Mouse (Mus musculus): ENCODE data around the gene Olfr1288.

Olfr1288 gene

DNA sequence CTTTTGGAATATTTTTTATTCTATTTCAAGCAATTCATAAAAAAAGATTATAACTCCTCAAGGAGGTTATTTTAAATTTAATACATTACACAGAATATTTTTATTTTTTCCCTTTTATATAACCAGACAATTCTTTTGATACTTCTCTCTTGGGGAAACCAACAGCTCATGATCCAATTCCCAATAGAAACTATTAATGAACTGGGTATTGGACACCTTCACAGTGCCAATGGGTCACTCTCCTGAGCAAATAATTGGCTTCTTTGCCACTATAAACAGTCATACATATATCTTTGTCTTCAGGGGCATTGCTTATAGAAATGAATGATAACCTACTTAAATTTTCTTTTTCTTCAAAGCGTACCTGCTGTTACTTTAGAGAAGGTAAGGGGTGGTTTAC is at the start of gene Olfr1288:
Olfr1288 (plus strand) TSS at position 301 of the 400 bp plus-strand sequence.
- in situ Hi-C loops (cut with MboI; ENCODE audit: low sequenced_read_pairs), result no loop called here

- in situ Hi-C loops (cut with MboI; ENCODE audit: low sequenced_read_pairs), result no loop called here
Observed at GRCm38 (mm10) chr2:111448842-111449241, 25.1 kb upstream of the Olfr1288 start, which contains the start of gene Olfr1287. Gene Olfr1287, plus strand, starts transcription at chr2:111449142.

- in situ Hi-C loops (cut with MboI; ENCODE audit: low sequenced_read_pairs), result no loop called here
Observed at GRCm38 (mm10) chr2:111480519-111480918, 6.6 kb downstream of the Olfr1288 start, which contains the start of gene Olfr1289. Gene Olfr1289, plus strand, starts transcription at chr2:111480819.

DNA sequence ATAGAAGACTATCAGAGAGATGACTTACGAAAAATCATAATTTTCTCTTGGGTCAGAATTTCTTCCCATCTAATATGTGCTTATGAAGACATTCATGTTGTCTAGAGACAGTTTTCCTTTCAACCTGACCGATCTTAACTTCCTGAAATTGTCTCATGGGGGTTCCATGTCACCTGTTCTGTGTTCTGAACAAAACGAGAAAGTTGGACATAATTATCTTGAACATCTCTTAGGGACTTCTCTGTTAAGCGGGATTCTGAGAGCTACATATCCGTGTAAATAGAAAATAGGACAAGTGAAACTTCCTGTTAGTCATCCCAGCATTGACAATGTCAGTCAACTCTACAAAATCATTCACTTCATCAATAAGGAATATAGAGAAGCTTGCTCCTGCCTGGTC is 19.8 kb downstream of the Olfr1288 start, which contains the start of gene Olfr1290:
Olfr1290 (minus strand) TSS at position 101 of the 400 bp plus-strand sequence.
- in situ Hi-C loops (cut with MboI; ENCODE audit: low sequenced_read_pairs), result no loop called here

GRCm38 (mm10) chr2:111496880-111497279 is 23.0 kb downstream of the Olfr1288 start, which contains the start of gene Olfr1291-ps1:
Gene Olfr1291-ps1, plus strand, starts transcription at chr2:111497180.
- in situ Hi-C loops (cut with MboI; ENCODE audit: low sequenced_read_pairs), result no loop called here

- in situ Hi-C loops (cut with MboI; ENCODE audit: low sequenced_read_pairs), result no loop called here
Observed at GRCm38 (mm10) chr2:111517451-111517850, 43.5 kb downstream of the Olfr1288 start.

DNA sequence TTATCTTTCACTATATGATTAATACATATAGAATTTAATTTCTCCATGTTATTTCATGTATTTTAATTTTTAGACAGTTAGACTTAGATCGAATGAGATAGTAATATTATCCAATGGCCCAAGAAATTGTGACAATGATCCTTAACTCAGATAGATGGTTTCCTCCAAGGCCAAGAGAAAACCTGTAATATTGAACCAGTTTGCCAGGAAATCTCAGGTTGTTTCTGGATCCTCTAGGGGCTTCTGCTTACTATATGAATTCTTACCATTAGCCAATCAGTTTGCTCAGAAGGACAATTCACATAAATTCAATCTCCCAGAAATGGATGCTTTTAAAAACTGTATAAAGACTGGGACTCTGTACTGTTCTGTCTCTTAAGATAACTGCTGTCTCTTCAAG is 51.0 kb downstream of the Olfr1288 start, which contains the start of gene Olfr1293-ps:
Olfr1293-ps (plus strand) TSS at position 301 of the 400 bp plus-strand sequence.
- in situ Hi-C loops (cut with MboI; ENCODE audit: low sequenced_read_pairs), result no loop called here

Measured in CH12F3 (cell line).